Mouse (Mus musculus) CH12.LX (cell line): Measurements from ENCODE around the gene Mrpl51.

Experiments used
- MAFK ChIP-seq: IDR thresholded peaks from 2 replicates; pipeline ENCODE4 v1.6.1; 2011; ENCODE audit warnings: low read length, improper control_type of control experiment; ENCODE audit not compliant: insufficient replicate concordance
- MEF2A ChIP-seq: IDR thresholded peaks from 2 replicates; pipeline ENCODE4 v1.6.1; 2014; ENCODE audit warnings: low read depth, mild to moderate bottlenecking, inconsistent platforms, low read length, improper control_type of control experiment, borderline replicate concordance

DNA sequence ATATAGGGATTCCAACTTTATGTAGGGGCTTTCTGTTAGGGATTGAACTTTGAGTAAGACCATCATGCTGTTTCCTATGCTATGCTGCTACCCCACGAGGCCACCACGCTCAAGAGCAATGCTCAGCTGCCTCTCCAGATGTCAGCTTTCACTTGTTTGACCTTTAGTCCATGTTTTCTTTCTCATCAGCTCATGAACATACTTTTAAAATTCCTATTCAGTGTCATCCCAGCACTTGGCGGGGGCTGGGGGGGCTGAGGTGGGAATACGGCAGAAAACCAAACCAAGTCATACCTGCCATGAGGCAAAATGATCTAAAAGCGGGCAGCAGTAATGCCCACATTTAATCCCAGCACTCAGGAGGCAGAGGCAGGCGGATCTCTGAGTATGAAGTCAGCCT, 21.5 kb downstream of the Mrpl51 start:
- TF ChIP-seq MEF2A (no peak), MAFK (no peak)
